In genomic region chr14:26118550-26119000, GRCm38 (mm10) we compare ENCODE assay signal across 14 mouse cellular contexts. TPM values are rescaled to one million over a fixed set of nuclear protein-coding genes. Genes with fewer than 3 reads are reported as not detected.
DNase-seq lines count a peak whose midpoint lies in the region; ATAC-seq and TF ChIP-seq lines count a peak whose summit lies in the region.
"Not testable (repeated sequence)": the region's sequence is repeated elsewhere in the genome, so short reads cannot be mapped to it uniquely, and the experiment has no call there.
"Had no signal": no experiment of that assay in that cellular context is flagged by ENCODE, and none has a peak within 500 bp of the region (broad histone marks: within the 10 kb centered on the region; RNA-seq: fewer than 3 reads in every experiment).

No protein-coding gene starts in this region.

- TF ChIP-seq POLR2A in limb, embryonic 14.5 days (IDR thresholded peaks at IDR 0.05; ENCODE audit: borderline replicate concordance, extremely low read depth, insufficient read depth, insufficient read length), result not testable (repeated sequence)

- peak; percentile 90 for ATAC-seq in forebrain, embryonic 12.5 days (ENCODE audit: low FRiP score)
- peak; percentile 55; the same call in 1 of the 2 replicates for ATAC-seq in heart, embryonic 11.5 days (replicated peaks; ENCODE audit: insufficient number of reproducible peaks, low FRiP score, low TSS enrichment)
- peak; percentile 84 for ATAC-seq in hindbrain, embryonic 13.5 days (ENCODE audit: low FRiP score)
- ATAC-seq in intestine, postnatal 0 days, result peak; percentile 60
- peak; percentile 91 for ATAC-seq in limb, embryonic 14.5 days (ENCODE audit: low FRiP score, low read depth)
- peak; percentile 91 for ATAC-seq in midbrain, embryonic 14.5 days (ENCODE audit: low FRiP score, low TSS enrichment)
- peak; percentile 90 for ATAC-seq in neural tube, embryonic 15.5 days (ENCODE audit: low FRiP score)

- H3K9ac ChIP-seq in forebrain, embryonic 12.5 days; heart, embryonic 11.5 days (ENCODE audit: low read depth, low read length); hindbrain, embryonic 13.5 days; intestine, postnatal 0 days (ENCODE audit: low read depth, low read length); limb, embryonic 14.5 days (ENCODE audit: low read depth, low read length, severe bottlenecking); midbrain, embryonic 14.5 days (replicated peaks; ENCODE audit: low read length); neural tube, embryonic 15.5 days (replicated peaks): not testable (repeated sequence)

- not testable (repeated sequence) for H3K36me3 ChIP-seq in forebrain, embryonic 12.5 days (replicated peaks); heart, embryonic 11.5 days (ENCODE audit: control insufficient read depth, insufficient read depth, low read length); hindbrain, embryonic 13.5 days; intestine, postnatal 0 days (ENCODE audit: control insufficient read depth, insufficient read depth); limb, embryonic 14.5 days (ENCODE audit: control insufficient read depth, insufficient read depth, low read length); midbrain, embryonic 14.5 days (ENCODE audit: control insufficient read depth, insufficient read depth, low read length); neural tube, embryonic 15.5 days

- H3K4me2 ChIP-seq in forebrain, embryonic 12.5 days; heart, embryonic 11.5 days; hindbrain, embryonic 13.5 days; intestine, postnatal 0 days (replicated peaks; ENCODE audit: low read depth); limb, embryonic 14.5 days (replicated peaks; ENCODE audit: low read depth, low read length, severe bottlenecking); midbrain, embryonic 14.5 days (ENCODE audit: low read length); neural tube, embryonic 15.5 days: not testable (repeated sequence)

- DNase-seq in limb, embryonic 14.5 days (ENCODE audit: low spot score); midbrain, embryonic 14.5 days: not testable (repeated sequence)

- H3K27me3 ChIP-seq in forebrain, embryonic 12.5 days; heart, embryonic 11.5 days (ENCODE audit: control insufficient read depth, insufficient read depth, low read length); hindbrain, embryonic 13.5 days; intestine, postnatal 0 days (replicated peaks; ENCODE audit: control insufficient read depth, insufficient read depth, low read length); limb, embryonic 14.5 days (ENCODE audit: control insufficient read depth, insufficient read depth, low read length); midbrain, embryonic 14.5 days (ENCODE audit: control insufficient read depth, insufficient read depth, low read length); neural tube, embryonic 15.5 days (replicated peaks): not testable (repeated sequence)

- H3K9me3 ChIP-seq in forebrain, embryonic 12.5 days; heart, embryonic 11.5 days (replicated peaks; ENCODE audit: control insufficient read depth, low read length); hindbrain, embryonic 13.5 days; intestine, postnatal 0 days (ENCODE audit: control insufficient read depth); limb, embryonic 14.5 days (ENCODE audit: control insufficient read depth, low read length); midbrain, embryonic 14.5 days (ENCODE audit: control insufficient read depth, low read length); neural tube, embryonic 15.5 days (replicated peaks): not testable (repeated sequence)

- H3K27ac ChIP-seq in forebrain, embryonic 12.5 days; heart, embryonic 11.5 days (ENCODE audit: low read depth, low read length); hindbrain, embryonic 13.5 days; intestine, postnatal 0 days (ENCODE audit: low read depth, low read length); limb, embryonic 14.5 days (replicated peaks; ENCODE audit: low read depth, low read length); midbrain, embryonic 14.5 days (replicated peaks; ENCODE audit: low read depth, low read length); neural tube, embryonic 15.5 days (replicated peaks): not testable (repeated sequence)

- H3K4me1 ChIP-seq in forebrain, embryonic 12.5 days; heart, embryonic 11.5 days (ENCODE audit: control insufficient read depth, insufficient read depth, low read length); hindbrain, embryonic 13.5 days (replicated peaks); intestine, postnatal 0 days (replicated peaks; ENCODE audit: control insufficient read depth, insufficient read depth, low read length); limb, embryonic 14.5 days (ENCODE audit: control insufficient read depth, insufficient read depth, low read length); midbrain, embryonic 14.5 days (ENCODE audit: control insufficient read depth, insufficient read depth, low read length); neural tube, embryonic 15.5 days: not testable (repeated sequence)

- not testable (repeated sequence) for TF ChIP-seq CTCF in intestine, postnatal 0 days (IDR thresholded peaks at IDR 0.05; ENCODE audit: low read depth)

- H3K4me3 ChIP-seq in forebrain, embryonic 12.5 days (replicated peaks); heart, embryonic 11.5 days (ENCODE audit: low read depth, low read length); hindbrain, embryonic 13.5 days; intestine, postnatal 0 days (ENCODE audit: low read depth, low read length); limb, embryonic 14.5 days (replicated peaks; ENCODE audit: low read length); midbrain, embryonic 14.5 days (replicated peaks; ENCODE audit: low read depth, low read length); neural tube, embryonic 15.5 days (replicated peaks): not testable (repeated sequence)

- no CpG with 5 or more reads among the region's 18 CpGs for WGBS in forebrain, embryonic 12.5 days
- no CpG with 5 or more reads among the region's 18 CpGs for WGBS in heart, embryonic 11.5 days (ENCODE audit: insufficient replicate concordance)
- no CpG with 5 or more reads among the region's 18 CpGs for WGBS in hindbrain, embryonic 13.5 days
- WGBS in intestine, postnatal 0 days, result no CpG with 5 or more reads among the region's 18 CpGs
- WGBS in limb, embryonic 14.5 days, result no CpG with 5 or more reads among the region's 18 CpGs
- no CpG with 5 or more reads among the region's 18 CpGs for WGBS in midbrain, embryonic 14.5 days
- WGBS in neural tube, embryonic 15.5 days, result no CpG with 5 or more reads among the region's 18 CpGs

RNA-seq across cellular contexts. Expression of gene Duxbl2, which starts 0.4 kb away (rescaled TPM):
- 1.6 and 4.6 TPM in 2 replicates for polyA plus RNA-seq in forebrain, embryonic 12.5 days (2016; fragmentation: Nextera tagmentation; extraction: Ambion mirVana)
- 1.1 TPM in 1 of 2 replicates, not detected in the other for polyA plus RNA-seq in heart, embryonic 11.5 days (2014; fragmentation: Nextera tagmentation; extraction: Ambion mirVana)
- polyA plus RNA-seq in hindbrain, embryonic 13.5 days (2015; fragmentation: Nextera tagmentation; extraction: Ambion mirVana), result 1.5 TPM in 1 of 2 replicates, not detected in the other
- 0.72 TPM in 1 of 2 replicates, not detected in the other for polyA plus RNA-seq in intestine, postnatal 0 days (2015; fragmentation: Nextera tagmentation; extraction: Ambion mirVana)
- polyA plus RNA-seq in limb, embryonic 14.5 days (2012; rRNA removed), result not detected in 2 replicates
- 0.21 and 3.2 TPM in 2 replicates for polyA plus RNA-seq in limb, embryonic 14.5 days (2014; fragmentation: Nextera tagmentation; extraction: Ambion mirVana)
- 0.72 and 5.5 TPM in 2 replicates for polyA plus RNA-seq in midbrain, embryonic 14.5 days (2014; fragmentation: Nextera tagmentation; extraction: Ambion mirVana)
- not detected in 2 replicates for polyA plus RNA-seq in neural tube, embryonic 15.5 days (2015; fragmentation: Nextera tagmentation; extraction: Ambion mirVana)
- polyA plus RNA-seq: embryonic facial prominence, embryonic 10.5 days; forebrain, embryonic 10.5 days; inflammation-experienced regulatory T-cells, adult 6 months; limb, embryonic 10.5 days had no signal

RNA-seq across cellular contexts. Expression of gene Cphx3, which starts 36.5 kb away (rescaled TPM):
- not detected in 2 replicates for polyA plus RNA-seq in forebrain, embryonic 12.5 days (2016; fragmentation: Nextera tagmentation; extraction: Ambion mirVana)
- polyA plus RNA-seq in heart, embryonic 11.5 days (2014; fragmentation: Nextera tagmentation; extraction: Ambion mirVana), result not detected in 2 replicates
- not detected in 2 replicates for polyA plus RNA-seq in hindbrain, embryonic 13.5 days (2015; fragmentation: Nextera tagmentation; extraction: Ambion mirVana)
- polyA plus RNA-seq in intestine, postnatal 0 days (2015; fragmentation: Nextera tagmentation; extraction: Ambion mirVana), result 0.14 TPM in 1 of 2 replicates, not detected in the other
- polyA plus RNA-seq in limb, embryonic 14.5 days (2012; rRNA removed), result not detected in 2 replicates
- not detected in 2 replicates for polyA plus RNA-seq in limb, embryonic 14.5 days (2014; fragmentation: Nextera tagmentation; extraction: Ambion mirVana)
- not detected in 2 replicates for polyA plus RNA-seq in midbrain, embryonic 14.5 days (2014; fragmentation: Nextera tagmentation; extraction: Ambion mirVana)
- polyA plus RNA-seq in neural tube, embryonic 15.5 days (2015; fragmentation: Nextera tagmentation; extraction: Ambion mirVana), result not detected in 2 replicates
- polyA plus RNA-seq: embryonic facial prominence, embryonic 10.5 days; forebrain, embryonic 10.5 days; inflammation-experienced regulatory T-cells, adult 6 months; limb, embryonic 10.5 days; spleen, adult 2 months; testis, adult 2 months had no signal

RNA-seq across cellular contexts. Expression of gene Cphx2, which starts 37.3 kb away (rescaled TPM):
- polyA plus RNA-seq in forebrain, embryonic 12.5 days (2016; fragmentation: Nextera tagmentation; extraction: Ambion mirVana), result not detected in 2 replicates
- polyA plus RNA-seq in heart, embryonic 11.5 days (2014; fragmentation: Nextera tagmentation; extraction: Ambion mirVana), result not detected in 2 replicates
- not detected in 2 replicates for polyA plus RNA-seq in hindbrain, embryonic 13.5 days (2015; fragmentation: Nextera tagmentation; extraction: Ambion mirVana)
- polyA plus RNA-seq in intestine, postnatal 0 days (2015; fragmentation: Nextera tagmentation; extraction: Ambion mirVana), result not detected in 2 replicates
- not detected in 2 replicates for polyA plus RNA-seq in limb, embryonic 14.5 days (2012; rRNA removed)
- polyA plus RNA-seq in limb, embryonic 14.5 days (2014; fragmentation: Nextera tagmentation; extraction: Ambion mirVana), result not detected in 2 replicates
- polyA plus RNA-seq in midbrain, embryonic 14.5 days (2014; fragmentation: Nextera tagmentation; extraction: Ambion mirVana), result not detected in 2 replicates
- polyA plus RNA-seq in neural tube, embryonic 15.5 days (2015; fragmentation: Nextera tagmentation; extraction: Ambion mirVana), result not detected in 2 replicates
- polyA plus RNA-seq: embryonic facial prominence, embryonic 10.5 days; forebrain, embryonic 10.5 days; limb, embryonic 10.5 days; liver, embryonic 15.5 days; spleen, adult 2 months; testis, adult 2 months had no signal

RNA-seq across cellular contexts. Expression of gene Tmem254c, which starts 51.4 kb away (rescaled TPM):
- polyA plus RNA-seq in forebrain, embryonic 12.5 days (2016; fragmentation: Nextera tagmentation; extraction: Ambion mirVana), result 15.9 and 17.1 TPM in 2 replicates
- 27.6 and 30.8 TPM in 2 replicates for polyA plus RNA-seq in heart, embryonic 11.5 days (2014; fragmentation: Nextera tagmentation; extraction: Ambion mirVana)
- 17.8 and 29.5 TPM in 2 replicates for polyA plus RNA-seq in hindbrain, embryonic 13.5 days (2015; fragmentation: Nextera tagmentation; extraction: Ambion mirVana)
- polyA plus RNA-seq in intestine, postnatal 0 days (2015; fragmentation: Nextera tagmentation; extraction: Ambion mirVana), result 57.1 and 57.3 TPM in 2 replicates
- 6.0 and 8.4 TPM in 2 replicates for polyA plus RNA-seq in limb, embryonic 14.5 days (2012; rRNA removed)
- 47.7 and 56.8 TPM in 2 replicates for polyA plus RNA-seq in limb, embryonic 14.5 days (2014; fragmentation: Nextera tagmentation; extraction: Ambion mirVana)
- polyA plus RNA-seq in midbrain, embryonic 14.5 days (2014; fragmentation: Nextera tagmentation; extraction: Ambion mirVana), result 18.3 and 29.7 TPM in 2 replicates
- polyA plus RNA-seq in neural tube, embryonic 15.5 days (2015; fragmentation: Nextera tagmentation; extraction: Ambion mirVana), result 26.7 and 28.3 TPM in 2 replicates
- polyA plus RNA-seq: testis, adult 2 months had no signal
